Mouse (Mus musculus) liver, adult 2 months (tissue): ENCODE measurements around the gene Vwa8. TPM values are rescaled to one million over a fixed set of nuclear protein-coding genes. Genes with fewer than 3 reads are reported as not detected.

ENCODE experiments used
- DNase-seq: peaks from one replicate; pipeline ENCODE4 v3.0.0-alpha.2; 2011; ENCODE audit warnings: low read depth, low spot score; ENCODE audit errors: extremely low read depth
- H3K27ac ChIP-seq: fragments of 200-500 bp; replicated peaks from 2 replicates; pipeline ENCODE4 v1.5.1; 2012; ENCODE audit warnings: low read depth, mild to moderate bottlenecking, control low read depth, inconsistent platforms, low read length; ENCODE audit not compliant: insufficient read depth
- H3K27me3 ChIP-seq: fragments of 200-500 bp; 2 replicates; pipeline ENCODE4 v1.6.1; 2012; ENCODE audit warnings: mild to moderate bottlenecking, moderate library complexity, low read length, inconsistent platforms; ENCODE audit not compliant: control insufficient read depth, insufficient read depth
- H3K36me3 ChIP-seq: fragments of 200-500 bp; 2 replicates; pipeline ENCODE4 v1.6.1; 2012; ENCODE audit warnings: low read length, inconsistent platforms; ENCODE audit not compliant: control insufficient read depth, insufficient read depth
- H3K4me1 ChIP-seq: fragments of 200-500 bp; 2 replicates; pipeline ENCODE4 v1.6.1; 2011; ENCODE audit warnings: low read length; ENCODE audit not compliant: control insufficient read depth, insufficient read depth
- H3K4me3 ChIP-seq: fragments of 200-500 bp; 2 replicates; pipeline ENCODE4 v1.5.1; 2011; ENCODE audit warnings: low read depth, mild to moderate bottlenecking, control low read depth, low read length, moderate library complexity; ENCODE audit not compliant: insufficient read depth
- H3K79me2 ChIP-seq: fragments of 200-500 bp; 2 replicates; pipeline ENCODE4 v1.6.1; 2012; ENCODE audit warnings: inconsistent platforms, mild to moderate bottlenecking, low read length, moderate library complexity; ENCODE audit not compliant: control insufficient read depth, insufficient read depth
- H3K9ac ChIP-seq: fragments of 200-500 bp; 2 replicates; pipeline ENCODE4 v1.6.1; 2012; ENCODE audit warnings: low read depth, mild to moderate bottlenecking, control low read depth, inconsistent platforms, low read length
- CTCF ChIP-seq: fragments of 200-500 bp; IDR thresholded peaks from 2 replicates; pipeline ENCODE4 v1.5.1; 2011; ENCODE audit warnings: low read depth, low read length, control low read depth
- POLR2A ChIP-seq: fragments of 200-500 bp; IDR thresholded peaks from 2 replicates; pipeline ENCODE4 v1.6.1; 2011; ENCODE audit warnings: low read length, control low read depth; ENCODE audit not compliant: insufficient read depth; ENCODE audit errors: extremely low read depth
- WGBS: fragments of 180-500 bp; shearing (Covaris S2); methylation state at CpG from one replicate; pipeline ENCODE4 v1.1.7; 2018; 5-methylcytosine and 5-hydroxymethylcytosine counted together
- polyA plus RNA-seq: library from polyadenylated mRNA; depleted of rRNA; stranded (reverse); fragments of >200 nt; gene quantifications from 2 replicates; pipeline ENCODE4 v1.2.3, GENCODE M21; 2012
- total RNA-seq: library from RNA; depleted of rRNA; stranded (reverse); fragments of >200 nt; gene quantifications from 2 replicates; pipeline ENCODE4 v1.2.3, GENCODE M21; 2014

Gene Vwa8
- total and polyA plus RNA-seq, 2 experiments: 44.0 to 106 TPM

DNA sequence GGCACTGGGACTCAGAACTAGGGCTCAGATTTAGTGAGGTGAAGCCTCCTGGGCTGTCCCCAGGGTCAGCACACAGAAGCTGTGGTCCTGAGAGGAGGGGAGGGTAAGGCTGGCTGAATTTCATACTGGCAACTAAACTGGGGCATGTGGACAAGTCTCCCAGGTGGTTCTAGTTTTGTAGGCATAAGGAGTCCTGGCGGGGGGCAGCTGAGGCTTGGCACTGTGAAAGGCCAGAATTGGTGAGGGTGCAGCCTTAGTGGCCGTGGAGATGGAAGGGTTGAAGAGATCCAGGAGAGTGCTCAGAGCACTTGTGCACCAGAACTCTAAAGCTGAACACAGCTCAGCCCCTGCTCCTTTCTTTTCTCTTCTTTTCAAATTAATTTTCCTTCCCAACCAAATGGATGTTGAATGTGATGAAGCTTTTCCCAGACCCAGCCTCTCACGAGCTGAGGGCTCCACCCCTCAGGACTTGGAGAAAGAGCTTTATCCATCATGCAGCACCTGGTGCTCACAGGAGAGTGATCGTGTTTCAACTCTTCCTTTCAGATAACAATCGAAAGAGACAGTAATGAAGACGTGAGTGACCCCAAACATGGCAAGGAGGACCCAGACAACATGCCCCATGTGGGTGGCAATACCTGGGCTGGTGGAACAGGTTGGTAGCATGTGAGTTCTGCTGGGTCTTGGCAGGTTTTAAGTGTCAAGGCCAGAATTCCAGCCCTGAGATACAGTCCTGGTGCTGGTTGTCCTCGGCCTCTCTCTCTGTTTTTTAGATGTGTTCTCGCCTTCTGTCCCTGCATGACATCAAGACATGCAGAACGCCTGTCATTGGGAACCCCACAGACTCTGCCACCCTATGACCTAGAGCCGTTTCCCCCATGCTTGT lies 307.9 kb downstream of the Vwa8 start:
- Histone ChIP-seq H3K36me3 (peaks cover 31% of the 10 kb centered on the region), H3K4me3 (no peak overlapping the region), H3K9ac (no peak overlapping the region), H3K79me2 (no peaks in the 10 kb centered on the region), H3K27ac (no peak overlapping the region), H3K27me3 (no peaks in the 10 kb centered on the region), H3K4me1 (no peaks in the 10 kb centered on the region)
- DNase-seq: no peak
- WGBS: 87% methylated on average over 10 of the region's 10 CpGs
- TF ChIP-seq POLR2A: no peak

DNA sequence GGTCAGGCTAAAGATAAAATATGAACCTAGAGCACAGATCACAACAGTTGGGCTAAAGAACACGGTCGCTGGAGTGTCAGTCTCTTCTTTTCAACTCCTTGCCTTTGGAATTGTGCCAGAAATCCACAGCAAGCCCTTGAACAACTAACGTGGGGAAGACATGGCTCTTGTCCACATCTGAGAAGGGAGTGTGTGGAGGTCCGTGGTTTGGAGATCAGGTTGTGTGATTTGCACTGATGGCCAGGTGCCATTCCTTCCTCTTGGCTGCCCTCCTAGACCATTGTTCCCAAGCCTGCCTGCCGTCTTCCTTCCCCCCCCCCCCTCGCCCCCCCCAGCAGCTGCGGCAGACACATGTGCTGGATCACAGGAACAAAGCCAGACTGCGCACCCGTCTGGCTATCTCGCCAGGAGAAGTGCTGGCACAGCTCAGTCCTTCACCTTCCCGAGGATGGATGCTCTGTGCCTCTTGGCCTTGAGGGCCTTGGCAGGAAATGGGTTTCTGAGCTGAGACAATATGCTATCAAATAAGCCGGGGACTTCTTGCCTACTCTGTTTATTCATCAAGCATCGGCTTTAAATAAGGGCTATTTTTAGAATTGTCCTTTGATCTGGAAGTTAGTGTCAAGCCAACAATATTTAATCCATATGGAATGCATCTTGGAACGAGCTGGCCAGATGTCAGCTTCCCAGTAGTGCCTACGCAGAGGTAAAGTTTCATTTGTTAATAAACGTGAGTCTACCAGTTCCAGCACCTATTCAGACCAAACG lies 308.8 kb downstream of the Vwa8 start:
- no peak for DNase-seq
- no peak for TF ChIP-seq POLR2A
- no peak for TF ChIP-seq CTCF
- H3K27me3 ChIP-seq: no peaks in the 10 kb centered on the region
- 68% methylated on average over 17 of the region's 17 CpGs for WGBS
- no peak overlapping the region for H3K9ac ChIP-seq
- no peak overlapping the region for H3K27ac ChIP-seq
- no peaks in the 10 kb centered on the region for H3K4me1 ChIP-seq
- no peaks in the 10 kb centered on the region for H3K79me2 ChIP-seq
- H3K4me3 ChIP-seq: no peak overlapping the region
- peaks cover 35% of the 10 kb centered on the region for H3K36me3 ChIP-seq

GRCm38 (mm10) chr14:79158219-79158521 lies 309.3 kb downstream of the Vwa8 start:
- Histone ChIP-seq H3K79me2 (no peaks in the 10 kb centered on the region), H3K36me3 (peaks cover 41% of the 10 kb centered on the region), H3K9ac (no peak overlapping the region), H3K27me3 (no peaks in the 10 kb centered on the region), H3K4me1 (no peaks in the 10 kb centered on the region), H3K4me3 (no peak overlapping the region), H3K27ac (no peak overlapping the region)
- DNase-seq: no peak
- WGBS: 83% methylated on average over 12 of the region's 12 CpGs
- TF ChIP-seq POLR2A (no peak), CTCF (no peak)

DNA sequence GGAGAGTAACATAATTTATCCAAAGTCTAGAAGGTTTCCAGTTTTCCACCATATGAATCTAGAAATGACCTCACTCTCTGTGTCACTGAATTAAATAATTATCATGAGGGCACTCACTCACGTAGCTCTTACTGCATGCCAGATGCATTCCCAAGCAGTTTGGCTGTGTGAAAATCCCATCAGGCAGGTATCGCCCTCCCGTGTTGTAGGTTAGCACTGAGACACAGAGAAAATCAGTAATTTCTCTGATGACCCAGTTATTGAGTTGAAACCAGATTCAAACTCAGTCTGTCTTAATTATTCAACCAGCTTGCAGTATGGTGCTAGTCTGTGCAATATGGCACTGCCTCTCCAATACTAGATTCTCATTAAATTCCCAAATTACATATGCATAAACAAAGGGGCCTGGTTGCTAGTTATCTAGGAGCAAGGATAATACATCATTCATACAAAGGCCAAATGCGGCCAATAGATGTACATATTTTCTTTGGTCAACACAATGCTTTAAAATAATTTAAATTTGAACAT lies 309.9 kb downstream of the Vwa8 start:
- Histone ChIP-seq H3K4me1 (no peaks in the 10 kb centered on the region), H3K9ac (no peak overlapping the region), H3K27me3 (no peaks in the 10 kb centered on the region), H3K36me3 (peaks cover 44% of the 10 kb centered on the region), H3K4me3 (no peak overlapping the region), H3K79me2 (no peaks in the 10 kb centered on the region), H3K27ac (no peak overlapping the region)
- TF ChIP-seq POLR2A (no peak), CTCF (no peak)
- WGBS: 96% methylated on average over 4 of the region's 4 CpGs
- DNase-seq: no peak

DNA sequence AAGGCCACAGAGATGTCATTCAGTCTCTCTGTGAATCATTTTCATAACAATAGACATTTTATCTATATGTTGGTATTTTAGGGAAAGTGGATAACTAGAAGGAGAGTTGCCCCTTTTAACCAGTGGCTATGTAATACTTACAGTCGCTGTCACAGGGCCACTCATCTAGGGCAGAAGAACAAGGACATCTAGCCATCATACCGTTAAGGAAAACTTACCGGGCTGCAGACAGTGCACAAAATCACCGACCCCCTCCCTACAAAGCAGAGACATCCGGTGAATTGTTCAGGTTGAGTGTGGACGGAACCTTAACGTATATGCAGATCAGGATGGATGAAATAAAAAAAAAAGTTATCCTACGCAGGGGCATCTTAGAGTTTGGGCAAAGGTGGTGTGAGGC lies 310.6 kb downstream of the Vwa8 start:
- WGBS: 97% methylated on average over 8 of the region's 8 CpGs
- no peak overlapping the region for H3K9ac ChIP-seq
- no peaks in the 10 kb centered on the region for H3K79me2 ChIP-seq
- no peak overlapping the region for H3K27ac ChIP-seq
- H3K4me1 ChIP-seq: no peaks in the 10 kb centered on the region
- TF ChIP-seq POLR2A: no peak
- TF ChIP-seq CTCF: no peak
- H3K27me3 ChIP-seq: no peaks in the 10 kb centered on the region
- no peak for DNase-seq
- H3K4me3 ChIP-seq: no peak overlapping the region
- peaks cover 51% of the 10 kb centered on the region for H3K36me3 ChIP-seq
